ENCODE assay signal across 14 mouse cellular contexts in the genomic region with DNA sequence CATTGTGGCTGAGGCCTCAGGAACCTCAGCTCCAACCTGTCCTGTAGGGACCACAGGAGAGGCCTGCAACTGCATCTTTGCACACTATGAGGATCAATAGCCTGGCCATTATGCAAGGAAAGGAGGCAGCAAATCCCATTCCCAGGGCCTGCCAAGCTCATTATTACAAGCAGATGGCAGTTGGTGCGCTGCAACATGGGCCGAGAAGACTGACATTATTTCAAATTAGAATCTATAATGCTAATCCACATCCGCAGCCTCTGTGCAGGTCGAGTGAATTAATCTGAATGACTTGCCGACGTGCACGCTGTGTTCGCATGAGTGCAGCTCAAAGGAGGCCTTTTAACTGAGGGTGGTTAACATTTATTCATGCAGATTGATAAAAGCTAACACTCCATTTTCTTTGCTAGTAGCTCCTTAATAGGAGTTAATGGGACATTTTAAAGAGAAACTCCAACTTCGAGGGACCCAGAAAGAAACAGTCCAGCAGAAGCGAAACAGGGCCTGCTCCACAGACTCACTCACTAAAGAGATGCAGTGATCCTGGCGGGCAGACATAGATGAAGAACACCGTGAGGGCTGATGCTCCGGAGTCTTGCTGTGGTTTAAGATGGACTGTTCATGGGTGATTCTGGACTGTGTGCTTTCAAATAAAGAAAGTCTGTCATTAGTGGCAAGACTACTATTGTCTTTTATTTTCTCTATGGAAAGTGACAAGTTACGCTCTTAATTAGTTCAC.
A peak's percentile ranks its signal among the peaks of the same experiment; 100 is the strongest.
DNase-seq lines count a peak whose midpoint lies in the region; ATAC-seq and TF ChIP-seq lines count a peak whose summit lies in the region.
"Had no signal": no experiment of that assay in that cellular context is flagged by ENCODE, and none has a peak within 500 bp of the region (broad histone marks: within the 10 kb centered on the region; RNA-seq: fewer than 3 reads in every experiment).

No protein-coding gene starts in this region.

- peak; percentile 13; the same call in 1 of the 2 replicates for TF ChIP-seq CTCF in brain, embryonic 14.5 days (IDR thresholded peaks at IDR 0.05; ENCODE audit: borderline replicate concordance, extremely low read depth, insufficient read depth, insufficient read length)

- peak; percentile 92 for DNase-seq in brain, embryonic 14.5 days (ENCODE audit: low read depth)
- peak; percentile 51 for DNase-seq in embryo, embryonic 11 days
- DNase-seq in hindbrain, embryonic 11.5 days (ENCODE audit: low spot score): peak; percentile 30
- no peak for DNase-seq in natural killer cell, adult 2 months (ENCODE audit: low spot score in 2 of 2)
- DNase-seq in heart, adult 9 months (ENCODE audit: low spot score in 2 of 2): no peak
- no peak for DNase-seq in gastrocnemius, postnatal 36 days
- DNase-seq: cerebellum, adult 9-11 months; gastrocnemius, postnatal 10 days; kidney, adult 8-10 months; liver, embryonic 13.5 days; right cerebral cortex, postnatal 25 days had no signal

- no peaks in the 10 kb centered on the region for H3K36me3 ChIP-seq in hindbrain, embryonic 11.5 days (ENCODE audit: control insufficient read depth, insufficient read depth, low read length)
- no peaks in the 10 kb centered on the region for H3K36me3 ChIP-seq in midbrain, embryonic 12.5 days
- H3K36me3 ChIP-seq: liver, embryonic 13.5 days had no signal

- no peak overlapping the region for H3K4me3 ChIP-seq in hindbrain, embryonic 11.5 days (ENCODE audit: low read depth, low read length)
- no peak overlapping the region for H3K4me3 ChIP-seq in midbrain, embryonic 12.5 days
- H3K4me3 ChIP-seq: liver, embryonic 13.5 days; myocyte had no signal

- intact Hi-C loops in gastrocnemius, postnatal 36 days (cut with DNase I): no loop called here

- no peaks in the 10 kb centered on the region for H3K27me3 ChIP-seq in hindbrain, embryonic 11.5 days (ENCODE audit: control insufficient read depth, insufficient read depth, low read length)
- peaks cover 26% of the 10 kb centered on the region for H3K27me3 ChIP-seq in midbrain, embryonic 12.5 days
- H3K27me3 ChIP-seq: liver, embryonic 13.5 days had no signal

- no peak for TF ChIP-seq POLR2A in brain, embryonic 14.5 days (IDR thresholded peaks at IDR 0.05; ENCODE audit: borderline replicate concordance, extremely low read depth, insufficient read depth, insufficient read length, poor library complexity, severe bottlenecking)

- no peak overlapping the region for H3K27ac ChIP-seq in hindbrain, embryonic 11.5 days (ENCODE audit: low read depth, low read length)
- H3K27ac ChIP-seq in midbrain, embryonic 12.5 days (replicated peaks): peak overlapping the region; percentile 52
- H3K27ac ChIP-seq: liver, embryonic 13.5 days had no signal

- H3K4me1 ChIP-seq in hindbrain, embryonic 11.5 days (replicated peaks; ENCODE audit: control insufficient read depth, insufficient read depth, low read length): no peaks in the 10 kb centered on the region
- peaks cover 9% of the 10 kb centered on the region for H3K4me1 ChIP-seq in midbrain, embryonic 12.5 days
- H3K4me1 ChIP-seq: liver, embryonic 13.5 days had no signal

- no peaks in the 10 kb centered on the region for H3K9me3 ChIP-seq in hindbrain, embryonic 11.5 days (ENCODE audit: control insufficient read depth, low read length)
- H3K9me3 ChIP-seq in midbrain, embryonic 12.5 days: no peaks in the 10 kb centered on the region
- H3K9me3 ChIP-seq: liver, embryonic 13.5 days had no signal

- H3K4me2 ChIP-seq in hindbrain, embryonic 11.5 days (replicated peaks; ENCODE audit: low read depth, low read length): no peak overlapping the region
- 0 out of 2 replicates have a peak overlapping the region, but pooled peaks have one; percentile 11 for H3K4me2 ChIP-seq in midbrain, embryonic 12.5 days (replicated peaks)
- H3K4me2 ChIP-seq: liver, embryonic 13.5 days had no signal

- ATAC-seq in hindbrain, embryonic 11.5 days (ENCODE audit: low FRiP score): peak; percentile 66
- peak; percentile 86 for ATAC-seq in midbrain, embryonic 12.5 days (ENCODE audit: low FRiP score, low read depth)
- ATAC-seq in megakaryocyte progenitor cell, adult 5-6 weeks (replicated peaks; ENCODE audit: poor library complexity): no peak

- 54% methylated on average over 14 of the region's 14 CpGs for WGBS in hindbrain, embryonic 11.5 days
- 34% methylated on average over 14 of the region's 14 CpGs for WGBS in midbrain, embryonic 12.5 days

- H3K9ac ChIP-seq in hindbrain, embryonic 11.5 days (ENCODE audit: low read depth, low read length): no peak overlapping the region
- no peak overlapping the region for H3K9ac ChIP-seq in midbrain, embryonic 12.5 days (replicated peaks)
- H3K9ac ChIP-seq: liver, embryonic 13.5 days had no signal

Comparison
In these comparisons a context has a peak if more than half of its experiments do, and no peak if none do; other contexts are left out.
1. DNase-seq: peak in brain, embryonic 14.5 days (single experiment), embryo, embryonic 11 days (single experiment) and hindbrain, embryonic 11.5 days (single experiment); none in natural killer cell, adult 2 months (0 of 2), heart, adult 9 months (0 of 2) and gastrocnemius, postnatal 36 days (0 of 2).